Mouse (Mus musculus): ENCODE results near the gene Adora3. TPM values are rescaled to one million over a fixed set of nuclear protein-coding genes. Genes with fewer than 3 reads are reported as not detected.
"Not testable (repeated sequence)": the region's sequence is repeated elsewhere in the genome, so short reads cannot be mapped to it uniquely, and the experiment has no call there.

Gene Adora3
- polyA plus RNA-seq, 1 experiment from 2014 or later, result not detected

- Histone ChIP-seq H3K27ac (no peak overlapping the region), H3K27me3 (no peaks in the 10 kb centered on the region), H3K4me3 (replicated peaks) (no peak overlapping the region), H3K4me2 (no peak overlapping the region), H3K9me3 (replicated peaks) (no peaks in the 10 kb centered on the region), H3K9ac (no peak overlapping the region), H3K36me3 (no peaks in the 10 kb centered on the region), H3K4me1 (0 out of 2 replicates have a peak, but pooled peaks cover 3% of the 10 kb centered on the region)
- 79% methylated on average over 11 of the region's 11 CpGs for WGBS
- no peak for ATAC-seq (replicated peaks; ENCODE audit: low FRiP score)
Observed at GRCm38 (mm10) chr3:105910519-105911190, 40.0 kb downstream of the Adora3 start.

- Histone ChIP-seq H3K4me2 (no peak overlapping the region), H3K4me1 (0 out of 2 replicates have a peak, but pooled peaks cover 3% of the 10 kb centered on the region), H3K36me3 (no peaks in the 10 kb centered on the region), H3K27ac (no peak overlapping the region), H3K4me3 (replicated peaks) (no peak overlapping the region), H3K27me3 (no peaks in the 10 kb centered on the region), H3K9ac (no peak overlapping the region), H3K9me3 (replicated peaks) (no peaks in the 10 kb centered on the region)
- 52% methylated on average over 9 of the region's 9 CpGs for WGBS
- ATAC-seq (replicated peaks; ENCODE audit: low FRiP score), result no peak
Observed at GRCm38 (mm10) chr3:105912097-105912880, 41.6 kb downstream of the Adora3 start.

GRCm38 (mm10) chr3:105913839-105914681, 43.4 kb downstream of the Adora3 start:
- no peaks in the 10 kb centered on the region for H3K36me3 ChIP-seq
- H3K27me3 ChIP-seq, result no peaks in the 10 kb centered on the region
- 46% methylated on average over 10 of the region's 10 CpGs for WGBS
- no peak overlapping the region for H3K4me2 ChIP-seq
- no peak overlapping the region for H3K27ac ChIP-seq
- H3K4me1 ChIP-seq, result 0 out of 2 replicates have a peak, but pooled peaks cover 3% of the 10 kb centered on the region
- H3K9me3 ChIP-seq (replicated peaks), result no peaks in the 10 kb centered on the region
- ATAC-seq (replicated peaks; ENCODE audit: low FRiP score), result no peak
- no peak overlapping the region for H3K4me3 ChIP-seq (replicated peaks)
- no peak overlapping the region for H3K9ac ChIP-seq

GRCm38 (mm10) chr3:105915281-105915680, 44.6 kb downstream of the Adora3 start:
- Histone ChIP-seq H3K4me2 (no peak overlapping the region), H3K4me1 (0 out of 2 replicates have a peak, but pooled peaks cover 3% of the 10 kb centered on the region), H3K9ac (no peak overlapping the region), H3K27ac (no peak overlapping the region), H3K36me3 (no peaks in the 10 kb centered on the region), H3K27me3 (no peaks in the 10 kb centered on the region), H3K4me3 (replicated peaks) (no peak overlapping the region), H3K9me3 (replicated peaks) (no peaks in the 10 kb centered on the region)
- 30% methylated on average over 1 of the region's 1 CpGs for WGBS
- ATAC-seq (replicated peaks; ENCODE audit: low FRiP score), result no peak

GRCm38 (mm10) chr3:105916455-105916854, 45.8 kb downstream of the Adora3 start:
- not testable (repeated sequence) for H3K4me3 ChIP-seq (replicated peaks); H3K9me3 ChIP-seq (replicated peaks); H3K4me2 ChIP-seq; H3K9ac ChIP-seq; H3K4me1 ChIP-seq; ATAC-seq (replicated peaks; ENCODE audit: low FRiP score); H3K36me3 ChIP-seq; H3K27ac ChIP-seq; H3K27me3 ChIP-seq

- H3K36me3 ChIP-seq, result no peaks in the 10 kb centered on the region
- no peaks in the 10 kb centered on the region for H3K9me3 ChIP-seq (replicated peaks)
- no peak overlapping the region for H3K9ac ChIP-seq
- H3K4me1 ChIP-seq, result 0 out of 2 replicates have a peak, but pooled peaks cover 3% of the 10 kb centered on the region
- H3K4me2 ChIP-seq, result no peak overlapping the region
- H3K27me3 ChIP-seq, result no peaks in the 10 kb centered on the region
- no peak overlapping the region for H3K4me3 ChIP-seq (replicated peaks)
- no peak for ATAC-seq (replicated peaks; ENCODE audit: low FRiP score)
- no peak overlapping the region for H3K27ac ChIP-seq
- WGBS, result 65% methylated on average over 10 of the region's 10 CpGs
Observed at GRCm38 (mm10) chr3:105917656-105918354, 47.1 kb downstream of the Adora3 start.

- 72% methylated on average over 3 of the region's 3 CpGs for WGBS
Observed at GRCm38 (mm10) chr3:105918355-105918745, 47.7 kb downstream of the Adora3 start.

GRCm38 (mm10) chr3:105920743-105921142, 50.1 kb downstream of the Adora3 start:
- not testable (repeated sequence) for H3K36me3 ChIP-seq; H3K4me3 ChIP-seq (replicated peaks); ATAC-seq (replicated peaks; ENCODE audit: low FRiP score); H3K9ac ChIP-seq; H3K4me2 ChIP-seq; H3K27ac ChIP-seq; H3K9me3 ChIP-seq (replicated peaks); H3K27me3 ChIP-seq; H3K4me1 ChIP-seq

More at GRCm38 (mm10) chr3:105918355-105918745, 47.7 kb downstream of the Adora3 start:
- Histone ChIP-seq H3K36me3 (no peaks in the 10 kb centered on the region), H3K9ac (no peak overlapping the region), H3K27ac (no peak overlapping the region), H3K4me3 (replicated peaks) (no peak overlapping the region), H3K4me2 (no peak overlapping the region), H3K4me1 (0 out of 2 replicates have a peak, but pooled peaks cover 3% of the 10 kb centered on the region), H3K9me3 (replicated peaks) (no peaks in the 10 kb centered on the region), H3K27me3 (no peaks in the 10 kb centered on the region)
- ATAC-seq (replicated peaks; ENCODE audit: low FRiP score), result no peak

GRCm38 (mm10) chr3:105921959-105922358, 51.3 kb downstream of the Adora3 start:
- ATAC-seq (replicated peaks; ENCODE audit: low FRiP score), result no peak
- WGBS, result 76% methylated on average over 2 of the region's 2 CpGs
- Histone ChIP-seq H3K36me3 (no peaks in the 10 kb centered on the region), H3K9ac (no peak overlapping the region), H3K4me1 (no peaks in the 10 kb centered on the region), H3K27me3 (no peaks in the 10 kb centered on the region), H3K9me3 (replicated peaks) (no peaks in the 10 kb centered on the region), H3K27ac (no peak overlapping the region), H3K4me2 (no peak overlapping the region), H3K4me3 (replicated peaks) (no peak overlapping the region)

- Histone ChIP-seq H3K9ac (no peak overlapping the region), H3K36me3 (no peaks in the 10 kb centered on the region)
- 85% methylated on average over 9 of the region's 9 CpGs for WGBS
Observed at GRCm38 (mm10) chr3:105924616-105925015, 54.0 kb downstream of the Adora3 start.

GRCm38 (mm10) chr3:105927561-105928194, 57.0 kb downstream of the Adora3 start:
- 42% methylated on average over 7 of the region's 7 CpGs for WGBS
- H3K27me3 ChIP-seq, result no peaks in the 10 kb centered on the region
- no peak overlapping the region for H3K27ac ChIP-seq
- no peak overlapping the region for H3K4me3 ChIP-seq (replicated peaks)
- H3K4me1 ChIP-seq, result peaks cover 6% of the 10 kb centered on the region; the same call in 1 of the 2 replicates
- no peaks in the 10 kb centered on the region for H3K36me3 ChIP-seq
- H3K9ac ChIP-seq, result no peak overlapping the region
- H3K9me3 ChIP-seq (replicated peaks), result no peaks in the 10 kb centered on the region
- H3K4me2 ChIP-seq, result no peak overlapping the region
- peak; percentile 66 for ATAC-seq (replicated peaks; ENCODE audit: low FRiP score)

More at GRCm38 (mm10) chr3:105924616-105925015, 54.0 kb downstream of the Adora3 start:
- Histone ChIP-seq H3K4me1 (peaks cover 6% of the 10 kb centered on the region; the same call in 1 of the 2 replicates), H3K27ac (no peak overlapping the region), H3K9me3 (replicated peaks) (no peaks in the 10 kb centered on the region), H3K4me3 (replicated peaks) (no peak overlapping the region), H3K27me3 (no peaks in the 10 kb centered on the region), H3K4me2 (no peak overlapping the region)
- no peak for ATAC-seq (replicated peaks; ENCODE audit: low FRiP score)
